Mouse (Mus musculus): ENCODE results near the gene Fbll1. TPM values are rescaled to one million over a fixed set of nuclear protein-coding genes. Genes with fewer than 3 reads are reported as not detected.
A peak's percentile ranks its signal among the peaks of the same experiment; 100 is the strongest.

Gene Fbll1
- polyA plus RNA-seq, 1 experiment from 2014 or later, result not detected

GRCm38 (mm10) chr11:35834022-35834760 is 35.5 kb upstream of the Fbll1 start, which contains the start of gene Rars:
Gene Rars (minus strand): TSS chr11:35834506.
- Histone ChIP-seq H3K4me2 (ENCODE audit: low read depth, low read length) (peak within 1 kb of the TSS; percentile 83), H3K4me1 (ENCODE audit: control insufficient read depth, insufficient read depth, low read length) (peaks cover 12% of the 10 kb centered on the region), H3K36me3 (ENCODE audit: control insufficient read depth, insufficient read depth, low read length) (0 out of 2 replicates have a peak, but pooled peaks cover 2% of the 10 kb centered on the region), H3K27ac (ENCODE audit: low read length) (peak within 1 kb of the TSS; percentile 65), H3K27me3 (ENCODE audit: control insufficient read depth, insufficient read depth, low read length) (no peaks in the 10 kb centered on the region), H3K9me3 (replicated peaks; ENCODE audit: control insufficient read depth, low read length) (no peaks in the 10 kb centered on the region), H3K9ac (ENCODE audit: low read length) (peak within 1 kb of the TSS; percentile 89), H3K4me3 (replicated peaks; ENCODE audit: low read length) (peak within 1 kb of the TSS; percentile 96)
- WGBS, result 2% methylated on average over 46 of the region's 46 CpGs
- ATAC-seq (ENCODE audit: insufficient read depth, low FRiP score), result peak; percentile 83

- no peak for ATAC-seq (ENCODE audit: insufficient read depth, low FRiP score)
- Histone ChIP-seq H3K4me1 (ENCODE audit: control insufficient read depth, insufficient read depth, low read length) (peaks cover 12% of the 10 kb centered on the region), H3K36me3 (ENCODE audit: control insufficient read depth, insufficient read depth, low read length) (0 out of 2 replicates have a peak, but pooled peaks cover 2% of the 10 kb centered on the region), H3K4me2 (ENCODE audit: low read depth, low read length) (peak overlapping the region; percentile 83), H3K9ac (ENCODE audit: low read length) (peak overlapping the region; percentile 89), H3K9me3 (replicated peaks; ENCODE audit: control insufficient read depth, low read length) (no peaks in the 10 kb centered on the region), H3K4me3 (replicated peaks; ENCODE audit: low read length) (peak overlapping the region; percentile 96), H3K27me3 (ENCODE audit: control insufficient read depth, insufficient read depth, low read length) (no peaks in the 10 kb centered on the region), H3K27ac (ENCODE audit: low read length) (no peak overlapping the region)
- 71% methylated on average over 6 of the region's 6 CpGs for WGBS
Observed at GRCm38 (mm10) chr11:35833270-35833669, 34.6 kb upstream of the Fbll1 start.

GRCm38 (mm10) chr11:35832139-35832538 is 33.5 kb upstream of the Fbll1 start:
- Histone ChIP-seq H3K4me3 (replicated peaks; ENCODE audit: low read length) (no peak overlapping the region), H3K27me3 (ENCODE audit: control insufficient read depth, insufficient read depth, low read length) (no peaks in the 10 kb centered on the region), H3K36me3 (ENCODE audit: control insufficient read depth, insufficient read depth, low read length) (0 out of 2 replicates have a peak, but pooled peaks cover 2% of the 10 kb centered on the region), H3K9me3 (replicated peaks; ENCODE audit: control insufficient read depth, low read length) (no peaks in the 10 kb centered on the region), H3K4me1 (ENCODE audit: control insufficient read depth, insufficient read depth, low read length) (peaks cover 9% of the 10 kb centered on the region), H3K9ac (ENCODE audit: low read length) (no peak overlapping the region), H3K4me2 (ENCODE audit: low read depth, low read length) (no peak overlapping the region), H3K27ac (ENCODE audit: low read length) (no peak overlapping the region)
- no peak for ATAC-seq (ENCODE audit: insufficient read depth, low FRiP score)
- WGBS, result 77% methylated on average over 4 of the region's 4 CpGs

GRCm38 (mm10) chr11:35827714-35828113 is 29.0 kb upstream of the Fbll1 start:
- Histone ChIP-seq H3K4me2 (ENCODE audit: low read depth, low read length) (no peak overlapping the region), H3K27me3 (ENCODE audit: control insufficient read depth, insufficient read depth, low read length) (no peaks in the 10 kb centered on the region), H3K4me3 (replicated peaks; ENCODE audit: low read length) (no peak overlapping the region), H3K9ac (ENCODE audit: low read length) (no peak overlapping the region), H3K4me1 (ENCODE audit: control insufficient read depth, insufficient read depth, low read length) (no peaks in the 10 kb centered on the region), H3K27ac (ENCODE audit: low read length) (no peak overlapping the region), H3K36me3 (ENCODE audit: control insufficient read depth, insufficient read depth, low read length) (peaks cover 15% of the 10 kb centered on the region), H3K9me3 (replicated peaks; ENCODE audit: control insufficient read depth, low read length) (no peaks in the 10 kb centered on the region)
- WGBS, result 93% methylated on average over 6 of the region's 6 CpGs
- ATAC-seq (ENCODE audit: insufficient read depth, low FRiP score), result no peak

GRCm38 (mm10) chr11:35816316-35816715 is 17.6 kb upstream of the Fbll1 start:
- 90% methylated on average over 12 of the region's 12 CpGs for WGBS
- Histone ChIP-seq H3K9me3 (replicated peaks; ENCODE audit: control insufficient read depth, low read length) (no peaks in the 10 kb centered on the region), H3K36me3 (ENCODE audit: control insufficient read depth, insufficient read depth, low read length) (peaks cover 35% of the 10 kb centered on the region), H3K27me3 (ENCODE audit: control insufficient read depth, insufficient read depth, low read length) (no peaks in the 10 kb centered on the region), H3K4me2 (ENCODE audit: low read depth, low read length) (no peak overlapping the region), H3K4me1 (ENCODE audit: control insufficient read depth, insufficient read depth, low read length) (no peaks in the 10 kb centered on the region), H3K9ac (ENCODE audit: low read length) (no peak overlapping the region), H3K27ac (ENCODE audit: low read length) (no peak overlapping the region), H3K4me3 (replicated peaks; ENCODE audit: low read length) (no peak overlapping the region)
- no peak for ATAC-seq (ENCODE audit: insufficient read depth, low FRiP score)

GRCm38 (mm10) chr11:35811458-35811857 is 12.8 kb upstream of the Fbll1 start:
- WGBS, result 83% methylated on average over 10 of the region's 10 CpGs
- Histone ChIP-seq H3K9me3 (replicated peaks; ENCODE audit: control insufficient read depth, low read length) (no peaks in the 10 kb centered on the region), H3K9ac (ENCODE audit: low read length) (no peak overlapping the region), H3K4me3 (replicated peaks; ENCODE audit: low read length) (no peak overlapping the region), H3K4me1 (ENCODE audit: control insufficient read depth, insufficient read depth, low read length) (no peaks in the 10 kb centered on the region), H3K36me3 (ENCODE audit: control insufficient read depth, insufficient read depth, low read length) (peaks cover 28% of the 10 kb centered on the region), H3K27ac (ENCODE audit: low read length) (no peak overlapping the region), H3K4me2 (ENCODE audit: low read depth, low read length) (no peak overlapping the region), H3K27me3 (ENCODE audit: control insufficient read depth, insufficient read depth, low read length) (no peaks in the 10 kb centered on the region)
- ATAC-seq (ENCODE audit: insufficient read depth, low FRiP score), result no peak

GRCm38 (mm10) chr11:35801332-35801731 is 2.6 kb upstream of the Fbll1 start:
- ATAC-seq (ENCODE audit: insufficient read depth, low FRiP score), result no peak
- Histone ChIP-seq H3K27ac (ENCODE audit: low read length) (no peak overlapping the region), H3K9ac (ENCODE audit: low read length) (no peak overlapping the region), H3K4me1 (ENCODE audit: control insufficient read depth, insufficient read depth, low read length) (peaks cover 4% of the 10 kb centered on the region; the same call in 1 of the 2 replicates), H3K9me3 (replicated peaks; ENCODE audit: control insufficient read depth, low read length) (no peaks in the 10 kb centered on the region), H3K4me3 (replicated peaks; ENCODE audit: low read length) (no peak overlapping the region), H3K36me3 (ENCODE audit: control insufficient read depth, insufficient read depth, low read length) (no peaks in the 10 kb centered on the region), H3K4me2 (ENCODE audit: low read depth, low read length) (no peak overlapping the region), H3K27me3 (ENCODE audit: control insufficient read depth, insufficient read depth, low read length) (peaks cover 24% of the 10 kb centered on the region)
- 76% methylated on average over 5 of the region's 5 CpGs for WGBS

GRCm38 (mm10) chr11:35798495-35798820 is 226 bp downstream of the Fbll1 start:
- Histone ChIP-seq H3K4me2 (ENCODE audit: low read depth, low read length) (peak overlapping the region; percentile 51), H3K27ac (ENCODE audit: low read length) (no peak overlapping the region), H3K9ac (ENCODE audit: low read length) (no peak overlapping the region), H3K4me1 (ENCODE audit: control insufficient read depth, insufficient read depth, low read length) (peaks cover 4% of the 10 kb centered on the region; the same call in 1 of the 2 replicates), H3K4me3 (replicated peaks; ENCODE audit: low read length) (peak overlapping the region; percentile 37), H3K27me3 (ENCODE audit: control insufficient read depth, insufficient read depth, low read length) (peaks cover 38% of the 10 kb centered on the region), H3K9me3 (replicated peaks; ENCODE audit: control insufficient read depth, low read length) (no peaks in the 10 kb centered on the region), H3K36me3 (ENCODE audit: control insufficient read depth, insufficient read depth, low read length) (no peaks in the 10 kb centered on the region)
- WGBS, result 5% methylated on average over 23 of the region's 23 CpGs
- no peak for ATAC-seq (ENCODE audit: insufficient read depth, low FRiP score)

- ATAC-seq (ENCODE audit: insufficient read depth, low FRiP score), result no peak
- H3K27ac ChIP-seq (ENCODE audit: low read length), result no peak overlapping the region
- no peaks in the 10 kb centered on the region for H3K36me3 ChIP-seq (ENCODE audit: control insufficient read depth, insufficient read depth, low read length)
- 4% methylated on average over 86 of the region's 86 CpGs for whole genome bisulfite sequencing
- H3K27me3 ChIP-seq (ENCODE audit: control insufficient read depth, insufficient read depth, low read length), result peaks cover 38% of the 10 kb centered on the region
- H3K4me3 ChIP-seq (replicated peaks; ENCODE audit: low read length), result peak overlapping the region; percentile 37
- H3K4me1 ChIP-seq (ENCODE audit: control insufficient read depth, insufficient read depth, low read length), result peaks cover 4% of the 10 kb centered on the region; the same call in 1 of the 2 replicates
- H3K9me3 ChIP-seq (replicated peaks; ENCODE audit: control insufficient read depth, low read length), result no peaks in the 10 kb centered on the region
- peak overlapping the region; percentile 51 for H3K4me2 ChIP-seq (ENCODE audit: low read depth, low read length)
- no peak overlapping the region for H3K9ac ChIP-seq (ENCODE audit: low read length)
Observed at GRCm38 (mm10) chr11:35797751-35798494, 761 bp downstream of the Fbll1 start.
